Mouse (Mus musculus): ENCODE measurements around the gene Aoc2.

- no peak for TF ChIP-seq CTCF (IDR thresholded peaks at IDR 0.05)
- TF ChIP-seq POLR2A (IDR thresholded peaks at IDR 0.05; ENCODE audit: insufficient read depth, low read depth, low read length), result no peak
- TF ChIP-seq EP300 (IDR thresholded peaks at IDR 0.05; ENCODE audit: insufficient read depth, low read depth, low read length), result no peak
Observed at GRCm38 (mm10) chr11:101332537-101332936, 7.7 kb downstream of the Aoc2 start.

Data from heart, adult 2 months (tissue).